Mouse (Mus musculus): ENCODE results near the gene Arr3. TPM values are rescaled to one million over a fixed set of nuclear protein-coding genes. Genes with fewer than 3 reads are reported as not detected.

The Arr3 gene
- polyA plus RNA-seq (2012; rRNA removed): not detected in 2 replicates

GRCm38 (mm10) chrX:100605314-100605713 lies at the start of gene Arr3:
Gene Arr3 (plus strand): TSS chrX:100605497.

GRCm38 (mm10) chrX:100571951-100572350 lies 33.3 kb upstream of the Arr3 start, which contains the start of gene Awat1:
Gene Awat1 (plus strand): TSS chrX:100572251.

GRCm38 (mm10) chrX:100594791-100595190 lies 10.5 kb upstream of the Arr3 start, which contains the start of gene P2ry4:
Gene P2ry4 (minus strand): TSS chrX:100594869.

GRCm38 (mm10) chrX:100625546-100625801 lies 20.2 kb downstream of the Arr3 start, which contains the start of gene Kif4:
Gene Kif4 (plus strand): TSS chrX:100625737.

GRCm38 (mm10) chrX:100625802-100626793 lies 20.8 kb downstream of the Arr3 start, which contains the start of gene Pdzd11:
Gene Pdzd11 (minus strand): TSS chrX:100626568.

Other genes starting within 250 kb of the Arr3 start
- not detected in 2 replicates for gene Otud6a, start 176.5 kb upstream of the Arr3 start, polyA plus RNA-seq (2012; rRNA removed)
- 0.20 and 0.21 TPM in 2 replicates for gene Awat2, start 162.8 kb upstream of the Arr3 start, polyA plus RNA-seq (2012; rRNA removed)
- gene Igbp1, start 111.2 kb upstream of the Arr3 start, polyA plus RNA-seq (2012; rRNA removed): 28.4 and 32.2 TPM in 2 replicates
- gene Dgat2l6, start 80.7 kb upstream of the Arr3 start, polyA plus RNA-seq (2012; rRNA removed): 0.01 TPM in 1 of 2 replicates, not detected in the other
- gene Awat1, start 33.2 kb upstream of the Arr3 start, polyA plus RNA-seq (2012; rRNA removed): not detected in 2 replicates
- gene P2ry4, start 10.6 kb upstream of the Arr3 start, polyA plus RNA-seq (2012; rRNA removed): 0.15 and 0.20 TPM in 2 replicates
- gene Kif4, start 20.2 kb downstream of the Arr3 start, polyA plus RNA-seq (2012; rRNA removed): 14.6 and 16.9 TPM in 2 replicates
- 29.0 and 29.5 TPM in 2 replicates for gene Pdzd11, start 21.1 kb downstream of the Arr3 start, polyA plus RNA-seq (2012; rRNA removed)
- 0.28 and 0.44 TPM in 2 replicates for gene Gdpd2, start 124.4 kb downstream of the Arr3 start, polyA plus RNA-seq (2012; rRNA removed)
- gene Dlg3, start 162.2 kb downstream of the Arr3 start, polyA plus RNA-seq (2012; rRNA removed): 1.9 and 2.3 TPM in 2 replicates

Data from liver, embryonic 14 days (tissue).